Mouse (Mus musculus) bone marrow, adult 2 months (tissue): ENCODE measurements around the gene Rars.

Source experiments
- CTCF ChIP-seq: fragments of 200-500 bp; IDR thresholded peaks from 2 replicates; pipeline ENCODE4 v1.5.1; 2011; ENCODE audit warnings: low read length, control low read depth; ENCODE audit not compliant: control insufficient read depth, insufficient read depth
- POLR2A ChIP-seq: fragments of 200-500 bp; IDR thresholded peaks from 2 replicates; pipeline ENCODE4 v1.6.1; 2011; ENCODE audit warnings: low read depth, mild to moderate bottlenecking, control low read depth, low read length, borderline replicate concordance; ENCODE audit not compliant: control insufficient read depth

DNA sequence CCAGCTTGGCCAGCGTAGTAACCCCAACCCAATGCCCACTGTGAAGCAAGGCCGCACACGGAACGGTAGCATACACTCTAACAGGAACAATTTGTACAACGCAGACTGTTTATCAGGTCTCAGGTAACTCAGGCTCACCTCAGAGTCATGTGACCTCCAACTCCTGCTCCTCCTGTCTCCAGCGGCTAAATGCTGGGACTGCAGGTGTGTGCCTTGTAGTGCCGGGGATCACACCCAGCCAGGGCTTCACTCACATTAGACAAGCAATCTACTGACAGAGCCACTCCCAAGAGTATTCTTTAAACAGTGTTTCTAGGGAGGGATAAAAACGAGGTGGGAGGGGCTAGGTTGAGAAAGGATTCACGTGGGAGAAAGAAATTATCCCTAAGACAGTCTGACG lies 22.8 kb downstream of the Rars start:
- TF ChIP-seq CTCF (no peak), POLR2A (no peak)
